Mouse (Mus musculus): ENCODE measurements at regions not wholly inside any gene's neighbourhood (a gene's known extent, or its start where the extent isn't known, plus 50 kb on each side); places are given as distances from the start of the nearest gene placed in this dataset.

- DNase-seq (ENCODE audit: inconsistent age in 2 of 2, low spot score in 1 of 2), result peak in 1 of 2 experiments; percentile 9
These were observed 399.0 kb upstream of the Smim15 start for GRCm38 (mm10) chr13:107645121-107645864.

- DNase-seq (ENCODE audit: inconsistent age in 2 of 2, low spot score in 1 of 2), result no peak
These were observed 399.5 kb upstream of the Smim15 start for GRCm38 (mm10) chr13:107644705-107645104.

GRCm38 (mm10) chr13:107641926-107642657 is 402.2 kb upstream of the Smim15 start:
- DNase-seq (ENCODE audit: inconsistent age in 2 of 2, low spot score in 1 of 2), result peak; percentile 37 to 56

- DNase-seq (ENCODE audit: inconsistent age in 2 of 2, low spot score in 1 of 2), result no peak
These were observed 404.6 kb upstream of the Smim15 start for GRCm38 (mm10) chr13:107639620-107640019.

- no peak for DNase-seq (ENCODE audit: inconsistent age in 2 of 2, low spot score in 1 of 2)
These were observed 407.0 kb upstream of the Smim15 start for GRCm38 (mm10) chr13:107637269-107637668.

- DNase-seq (ENCODE audit: inconsistent age in 2 of 2, low spot score in 1 of 2), result no peak
These were observed 409.1 kb upstream of the Smim15 start for GRCm38 (mm10) chr13:107635114-107635513.

GRCm38 (mm10) chr13:107627073-107627472 is 417.2 kb upstream of the Smim15 start:
- DNase-seq (ENCODE audit: inconsistent age in 2 of 2, low spot score in 1 of 2), result no peak

- no peak for DNase-seq (ENCODE audit: inconsistent age in 2 of 2, low spot score in 1 of 2)
These were observed 417.6 kb upstream of the Smim15 start for GRCm38 (mm10) chr13:107626670-107627069.

- no peak for DNase-seq (ENCODE audit: inconsistent age in 2 of 2, low spot score in 1 of 2)
These were observed 422.9 kb upstream of the Smim15 start for GRCm38 (mm10) chr13:107621337-107621736.

- DNase-seq (ENCODE audit: inconsistent age in 2 of 2, low spot score in 1 of 2), result no peak
These were observed 423.4 kb upstream of the Smim15 start for GRCm38 (mm10) chr13:107620887-107621286.

- DNase-seq (ENCODE audit: inconsistent age in 2 of 2, low spot score in 1 of 2), result no peak
These were observed 424.0 kb upstream of the Smim15 start for GRCm38 (mm10) chr13:107620210-107620609.

- DNase-seq (ENCODE audit: inconsistent age in 2 of 2, low spot score in 1 of 2), result peak in 1 of 2 experiments; percentile 43
These were observed 424.8 kb upstream of the Smim15 start for GRCm38 (mm10) chr13:107619430-107619927.

GRCm38 (mm10) chr13:107618796-107619429 is 425.3 kb upstream of the Smim15 start:
- DNase-seq (ENCODE audit: inconsistent age in 2 of 2, low spot score in 1 of 2), result no peak

- DNase-seq (ENCODE audit: inconsistent age in 2 of 2, low spot score in 1 of 2), result no peak
These were observed 425.9 kb upstream of the Smim15 start for GRCm38 (mm10) chr13:107618369-107618771.

- no peak for DNase-seq (ENCODE audit: inconsistent age in 2 of 2, low spot score in 1 of 2)
These were observed 426.7 kb upstream of the Smim15 start for GRCm38 (mm10) chr13:107617582-107617981.

- peak in 1 of 2 experiments; percentile 51 for DNase-seq (ENCODE audit: inconsistent age in 2 of 2, low spot score in 1 of 2)
These were observed 427.5 kb upstream of the Smim15 start for GRCm38 (mm10) chr13:107616775-107617174.

- no peak for DNase-seq (ENCODE audit: inconsistent age in 2 of 2, low spot score in 1 of 2)
These were observed 435.2 kb upstream of the Smim15 start for GRCm38 (mm10) chr13:107608996-107609503.

GRCm38 (mm10) chr13:107607294-107607693 is 437.0 kb upstream of the Smim15 start:
- DNase-seq (ENCODE audit: inconsistent age in 2 of 2, low spot score in 1 of 2), result peak; percentile 24 to 66

- no peak for DNase-seq (ENCODE audit: inconsistent age in 2 of 2, low spot score in 1 of 2)
These were observed 442.1 kb upstream of the Smim15 start for GRCm38 (mm10) chr13:107602149-107602548.

- DNase-seq (ENCODE audit: inconsistent age in 2 of 2, low spot score in 1 of 2), result no peak
These were observed 443.2 kb upstream of the Smim15 start for GRCm38 (mm10) chr13:107601132-107601439.

- peak; percentile 62 to 78 for DNase-seq (ENCODE audit: inconsistent age in 2 of 2, low spot score in 1 of 2)
These were observed 443.7 kb upstream of the Smim15 start for GRCm38 (mm10) chr13:107600331-107601131.

All from adrenal gland, adult (tissue).